Mouse (Mus musculus): ENCODE results near the gene Bivm.
A peak's percentile ranks its signal among the peaks of the same experiment; 100 is the strongest.

The Bivm gene

DNA sequence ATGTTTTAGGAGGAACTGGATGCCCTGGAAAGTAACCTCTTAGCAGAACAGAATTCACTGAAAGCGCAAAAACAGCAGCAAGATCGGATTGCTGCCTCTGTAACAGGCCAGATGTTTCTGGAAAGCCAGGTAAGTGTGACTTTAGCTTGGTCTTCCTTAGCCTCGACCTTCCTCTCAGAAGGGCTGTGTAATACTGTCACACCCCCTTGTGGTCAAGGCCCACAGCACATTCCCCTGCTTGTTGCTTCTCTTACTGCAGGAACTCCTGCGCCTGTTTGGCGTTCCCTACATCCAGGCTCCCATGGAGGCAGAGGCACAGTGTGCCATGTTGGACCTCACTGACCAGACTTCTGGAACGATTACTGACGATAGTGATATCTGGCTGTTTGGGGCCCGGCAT is 55.1 kb downstream of the Bivm start:
- DNase-seq (ENCODE audit: low read depth): peak; percentile 30

DNA sequence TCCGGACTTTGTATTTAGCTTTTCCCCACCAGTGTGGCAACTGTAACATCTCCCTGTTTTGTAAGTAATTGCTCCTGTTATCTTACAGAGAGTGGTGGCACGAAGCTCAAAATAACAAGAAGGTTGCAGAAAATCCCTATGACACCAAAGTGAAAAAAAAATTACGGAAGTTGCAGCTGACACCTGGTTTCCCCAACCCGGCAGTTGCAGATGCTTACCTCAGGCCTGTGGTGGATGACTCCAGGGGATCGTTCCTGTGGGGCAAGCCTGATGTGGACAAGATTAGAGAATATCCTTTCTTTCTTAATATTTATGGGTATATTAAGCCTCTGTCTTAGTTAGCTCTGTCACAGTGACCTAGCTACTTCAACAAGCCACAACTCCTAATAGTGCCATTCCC is 59.3 kb downstream of the Bivm start:
- no peak for DNase-seq (ENCODE audit: low read depth)

DNA sequence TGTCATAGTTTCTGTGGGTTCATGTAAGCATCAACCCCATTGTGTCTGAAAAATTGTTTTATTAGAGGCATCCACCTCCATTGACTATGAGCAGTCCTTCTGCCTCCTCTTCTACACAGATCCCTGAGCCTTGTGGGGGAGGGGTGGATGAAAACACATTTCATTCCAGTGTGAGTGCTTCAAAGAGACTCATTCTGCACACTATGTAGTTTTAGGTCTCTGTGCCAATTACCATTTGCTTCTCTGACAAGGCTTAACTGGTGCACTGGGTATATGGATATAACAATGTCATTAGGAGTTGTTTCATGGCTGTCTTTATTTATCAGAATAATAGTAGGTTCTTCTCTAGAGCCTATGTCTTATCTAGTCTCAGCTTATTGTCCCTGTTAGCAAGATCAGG is 67.6 kb downstream of the Bivm start:
- DNase-seq (ENCODE audit: low read depth): no peak
